Mouse (Mus musculus) MN1 (cell line): ENCODE results near the gene Slc7a1.
"Not testable (repeated sequence)": the region's sequence is repeated elsewhere in the genome, so short reads cannot be mapped to it uniquely, and the experiment has no call there.

Experiments
- DNase-seq: peaks from one replicate; pipeline ENCODE4 v3.0.0-alpha.2; 2016; ENCODE audit warnings: low spot score

The Slc7a1 gene

DNA sequence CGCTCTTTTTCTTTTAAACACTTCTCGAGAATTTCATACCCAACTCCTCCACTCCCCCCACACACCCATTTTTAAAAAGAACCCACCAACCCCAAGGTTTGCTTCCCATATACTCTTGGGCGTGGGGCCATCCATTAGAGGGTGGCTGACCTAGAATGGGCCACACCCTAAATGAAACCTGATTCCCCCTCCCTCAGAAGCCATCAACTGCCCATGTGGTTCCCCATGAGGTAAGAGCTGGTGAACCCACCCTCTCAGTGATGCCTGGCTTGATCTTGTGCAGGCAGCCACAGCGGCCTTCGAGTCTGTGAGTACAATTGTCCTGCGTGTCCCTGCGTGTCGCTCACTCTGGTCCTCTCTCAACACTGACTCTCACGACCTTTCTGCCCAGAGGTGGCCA, 33.2 kb downstream of the Slc7a1 start:
- DNase-seq, result no peak

DNA sequence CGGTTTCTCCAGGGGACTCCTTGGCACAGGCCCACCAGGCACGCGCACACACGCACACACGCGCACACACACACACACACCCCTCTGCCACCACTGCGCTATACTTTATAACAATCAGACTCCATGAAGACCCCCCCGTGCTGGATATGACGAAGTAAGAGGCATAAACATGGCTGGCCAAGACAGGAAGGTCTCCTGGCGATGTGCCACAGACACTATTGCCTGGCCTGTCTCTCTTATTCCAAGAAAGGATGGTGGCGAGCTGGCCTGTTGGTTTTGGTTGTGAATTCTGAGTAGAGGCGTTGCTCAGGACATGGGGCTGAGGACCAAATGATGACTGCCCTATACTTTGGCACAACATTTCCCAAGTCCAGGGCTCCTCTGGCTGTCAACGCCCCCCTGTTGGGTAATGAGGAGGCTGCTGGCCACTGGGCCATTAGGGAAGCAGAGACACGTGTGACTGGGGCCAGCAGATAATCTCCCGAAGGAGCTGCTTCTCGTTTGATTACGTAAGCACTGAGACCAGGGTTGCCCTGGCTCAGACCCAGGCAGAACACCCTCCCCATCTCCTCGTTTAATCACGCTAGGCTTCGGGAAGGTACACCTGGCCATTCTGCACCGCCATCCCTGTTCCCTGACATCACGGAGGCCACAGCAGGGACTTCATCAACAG, 36.1 kb downstream of the Slc7a1 start:
- DNase-seq, result peak; percentile 51

DNA sequence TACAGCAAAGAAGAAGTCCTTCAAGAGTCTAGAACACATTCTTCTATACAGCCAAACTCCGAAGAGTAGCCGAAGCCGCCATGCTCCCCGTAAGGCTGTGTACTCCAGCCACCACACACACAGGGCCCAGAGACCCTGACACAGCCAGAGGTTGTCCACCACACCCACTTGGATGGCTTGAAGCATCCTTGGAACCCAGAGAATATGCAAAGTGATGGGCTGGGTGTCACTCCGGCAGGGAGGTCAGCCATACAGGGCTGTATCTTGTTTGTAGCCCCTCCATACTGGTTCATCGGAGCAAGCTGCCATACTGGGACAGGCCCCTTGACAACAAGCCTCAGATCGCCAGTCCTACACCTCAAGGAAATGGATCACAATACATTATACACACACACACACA, 37.4 kb downstream of the Slc7a1 start:
- no peak for DNase-seq

DNA sequence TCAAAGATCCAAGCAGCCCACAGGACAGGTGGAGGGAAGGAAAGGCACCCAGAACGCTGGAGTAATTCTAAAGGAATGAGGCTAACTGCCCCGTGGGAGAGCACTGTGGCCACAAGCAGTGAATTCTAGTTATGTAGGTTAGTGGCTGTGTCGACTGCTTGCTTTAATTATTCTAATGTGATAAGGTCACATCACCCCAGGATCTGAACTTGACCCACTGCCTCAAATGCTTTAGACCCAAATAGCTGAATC, 38.0 kb downstream of the Slc7a1 start:
- DNase-seq, result no peak

DNA sequence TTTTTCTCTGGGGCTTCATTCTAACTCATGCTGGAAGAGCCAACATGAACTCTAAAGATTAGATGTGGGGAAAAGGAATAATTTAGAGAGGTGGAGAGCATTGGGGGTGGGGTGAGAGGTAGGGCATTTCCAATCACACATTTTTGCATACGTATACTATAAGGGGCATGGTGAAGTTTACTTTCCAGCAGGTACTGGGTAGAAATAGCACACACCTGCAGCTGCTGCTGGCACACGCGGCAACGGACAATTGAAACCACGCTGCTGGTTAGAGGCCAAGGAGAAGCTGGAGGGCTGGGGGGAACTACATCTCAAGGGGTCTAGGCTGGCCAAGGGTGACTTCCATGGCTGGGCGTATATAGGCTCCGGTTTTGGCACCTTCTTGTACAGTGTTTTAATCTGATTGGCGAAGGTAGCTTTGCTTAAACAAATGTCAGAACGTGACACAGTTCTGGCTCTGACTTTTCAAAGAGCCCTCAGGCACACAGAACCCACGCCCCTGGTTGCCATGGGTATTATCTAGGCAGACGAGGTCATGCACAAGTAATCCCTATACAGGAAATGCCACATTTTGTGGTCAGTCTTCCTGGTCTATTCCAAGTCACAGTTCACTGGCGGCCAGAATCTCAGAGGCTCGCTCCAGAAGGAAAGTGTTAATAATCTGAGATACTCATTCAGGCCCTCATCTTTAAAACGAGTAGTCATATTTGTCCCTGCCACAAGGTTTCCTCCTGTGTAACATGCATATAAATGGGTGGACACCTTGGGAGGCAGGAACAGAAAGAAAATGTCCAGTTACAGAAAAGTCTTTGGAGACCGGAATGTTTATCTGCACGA, 38.6 kb downstream of the Slc7a1 start:
- peak; percentile 83 for DNase-seq

DNA sequence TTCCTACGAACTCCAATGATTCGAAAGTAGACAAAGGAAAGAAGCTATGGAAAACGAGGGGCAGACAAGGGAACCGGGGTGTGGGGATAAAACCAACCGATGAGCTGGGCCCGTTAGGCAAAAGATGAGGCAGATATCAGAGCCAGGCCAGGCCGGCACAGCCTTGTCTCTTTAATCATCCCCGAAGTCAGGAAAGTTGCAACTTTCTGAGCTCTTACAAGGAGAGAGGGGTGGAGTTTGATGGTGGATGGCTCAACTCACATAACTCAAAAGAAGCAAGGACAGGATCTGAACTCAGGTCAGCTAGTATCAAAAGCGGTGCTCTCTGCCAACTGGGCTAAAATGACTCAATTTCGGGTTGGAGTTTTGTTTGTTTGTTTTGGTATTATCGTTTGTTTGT, 40.6 kb downstream of the Slc7a1 start:
- no peak for DNase-seq

DNA sequence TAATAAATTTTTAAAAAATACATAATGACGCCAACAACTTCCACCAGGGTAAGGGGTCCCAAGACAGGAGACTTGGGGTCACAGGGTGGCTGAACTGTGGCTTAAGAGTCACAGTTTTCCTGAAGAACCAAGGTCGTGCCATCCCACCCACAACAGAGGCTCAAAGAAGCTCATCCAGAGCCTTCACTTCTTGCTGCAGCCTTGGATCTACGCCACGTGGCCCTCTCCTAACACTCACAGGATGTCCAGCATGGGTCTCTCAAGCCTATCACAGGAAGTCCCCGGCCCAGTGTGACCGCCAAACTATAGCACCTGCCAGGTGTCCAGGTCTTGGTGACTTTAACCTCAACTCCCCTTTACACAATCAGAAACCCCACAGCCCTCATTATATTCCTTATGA, 42.5 kb downstream of the Slc7a1 start:
- no peak for DNase-seq

DNA sequence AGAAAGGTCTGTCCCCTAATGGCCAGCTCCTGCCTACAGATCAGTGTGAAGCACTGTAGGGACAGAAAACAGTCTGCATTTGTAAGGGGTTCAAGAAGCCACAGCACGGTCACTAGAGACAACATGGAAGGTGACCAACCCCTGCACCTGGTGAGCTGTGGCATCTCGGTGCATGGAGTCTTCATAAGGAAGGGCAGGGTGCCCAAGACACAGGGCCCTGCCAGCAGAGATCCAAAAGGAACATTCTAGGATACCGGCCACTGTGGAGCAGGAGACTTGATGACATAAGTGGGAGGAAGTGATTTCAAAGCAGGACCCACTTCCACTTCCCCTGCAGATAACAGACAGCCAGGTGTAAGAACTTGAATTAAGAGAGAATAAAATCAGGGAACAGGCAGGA, 43.9 kb downstream of the Slc7a1 start:
- no peak for DNase-seq

DNA sequence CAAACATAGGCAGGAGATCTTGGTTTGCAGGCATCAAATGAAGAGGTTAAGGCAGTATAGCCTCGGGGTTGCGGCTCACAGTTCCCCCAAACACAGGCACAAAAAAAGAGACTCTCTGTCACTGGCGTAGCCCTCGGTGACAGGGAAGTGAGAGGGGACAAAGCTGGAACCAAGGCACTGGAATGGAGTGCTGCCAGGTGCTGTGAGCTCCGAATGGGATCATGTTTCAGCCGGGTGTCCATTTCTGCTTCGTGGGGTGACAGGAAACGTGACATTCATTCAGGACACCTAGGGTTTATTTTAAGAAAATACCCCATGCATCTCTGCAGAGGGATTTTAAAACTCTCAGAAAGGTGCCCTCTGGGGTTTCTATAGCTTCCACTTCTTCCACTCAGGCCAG, 45.2 kb downstream of the Slc7a1 start:
- no peak for DNase-seq

DNA sequence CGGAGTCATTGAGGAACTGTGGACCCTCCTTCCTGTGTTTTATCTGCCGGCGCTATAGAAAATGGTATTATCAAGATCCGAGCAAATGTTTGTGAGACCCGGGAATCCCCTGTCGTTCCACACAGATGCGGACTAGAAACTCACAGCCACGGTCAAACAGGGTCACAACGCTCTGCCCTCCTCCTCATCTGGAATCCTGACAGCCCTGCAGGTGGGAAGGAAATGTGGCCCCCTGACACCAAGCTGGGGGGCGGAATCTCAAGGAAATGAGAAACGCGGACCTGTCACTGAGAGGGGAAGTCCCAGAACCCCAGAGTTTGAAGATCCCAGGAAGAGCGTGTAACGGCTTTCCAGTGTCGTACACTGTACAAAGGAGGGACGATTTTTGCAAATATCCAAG, 46.3 kb downstream of the Slc7a1 start:
- no peak for DNase-seq

DNA sequence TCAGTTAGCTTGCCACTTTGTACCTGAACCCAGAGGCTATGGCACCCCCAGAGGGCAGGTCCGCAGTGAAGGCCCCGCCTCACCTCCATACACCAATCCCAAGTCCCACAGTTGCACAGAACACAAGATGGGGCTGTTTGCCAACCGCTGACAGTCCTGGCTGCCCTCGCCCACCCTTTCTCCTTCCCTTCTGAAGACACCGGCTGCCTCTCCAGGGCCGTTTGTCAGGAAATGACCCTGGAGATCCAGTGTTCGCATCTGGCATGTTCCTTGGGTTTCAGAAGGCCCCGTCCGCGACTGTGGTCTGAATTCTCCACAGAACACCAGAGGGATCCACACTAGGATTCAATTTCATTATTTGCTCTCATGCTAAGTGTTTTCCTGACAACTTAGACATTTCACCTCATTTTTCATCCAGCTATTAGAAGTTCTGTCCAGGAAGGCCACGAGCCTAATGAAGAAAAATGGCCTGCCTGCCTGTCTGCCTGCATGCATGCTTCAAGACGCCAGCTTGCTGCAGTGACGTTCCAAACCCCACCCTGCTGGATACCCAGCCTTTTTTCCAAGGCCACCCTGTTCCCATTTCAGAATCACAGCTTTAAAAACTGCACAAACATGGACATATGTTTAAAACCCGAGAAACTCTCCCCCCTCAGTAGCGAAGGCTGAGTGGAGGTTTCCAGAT, 50.2 kb downstream of the Slc7a1 start:
- peak; percentile 64 for DNase-seq

DNA sequence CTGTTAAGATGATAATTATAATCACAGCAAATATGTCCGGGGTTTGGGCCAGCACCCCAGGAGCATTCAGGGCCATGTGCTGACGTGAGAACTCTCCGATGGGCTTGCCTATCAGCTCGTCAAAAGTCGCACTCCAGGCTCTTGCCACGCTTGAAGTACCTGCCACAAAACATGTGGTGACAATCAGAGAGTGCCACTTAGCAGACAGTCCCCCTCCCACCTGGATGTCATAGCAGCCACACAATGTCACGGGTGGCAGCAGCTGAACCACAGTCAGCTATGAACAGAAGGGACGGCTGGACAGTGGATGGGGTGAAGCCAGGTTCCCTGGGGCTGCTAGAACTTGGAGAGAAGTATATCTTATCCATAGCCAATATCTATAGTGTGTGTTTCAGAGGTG, 51.6 kb downstream of the Slc7a1 start:
- DNase-seq, result no peak

DNA sequence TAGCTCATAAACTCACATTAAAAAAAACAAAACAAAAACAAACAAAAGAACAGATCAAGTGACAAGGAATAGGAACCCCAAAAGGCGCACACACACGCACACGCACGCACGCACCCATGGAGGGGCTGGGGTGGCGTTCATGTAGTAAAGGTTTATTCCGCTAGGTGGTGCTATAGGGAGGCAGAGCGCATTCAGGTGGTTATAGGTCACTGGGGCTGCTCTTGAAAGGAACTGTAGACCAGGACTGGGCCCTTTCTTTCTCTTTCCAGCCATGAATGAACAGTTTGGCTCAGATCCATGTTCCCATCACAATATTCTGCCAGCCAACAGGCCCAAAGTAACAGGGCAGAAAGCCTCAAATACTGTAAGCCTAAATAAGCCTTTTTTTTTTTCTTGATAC, 53.2 kb downstream of the Slc7a1 start:
- peak; percentile 38 for DNase-seq

DNA sequence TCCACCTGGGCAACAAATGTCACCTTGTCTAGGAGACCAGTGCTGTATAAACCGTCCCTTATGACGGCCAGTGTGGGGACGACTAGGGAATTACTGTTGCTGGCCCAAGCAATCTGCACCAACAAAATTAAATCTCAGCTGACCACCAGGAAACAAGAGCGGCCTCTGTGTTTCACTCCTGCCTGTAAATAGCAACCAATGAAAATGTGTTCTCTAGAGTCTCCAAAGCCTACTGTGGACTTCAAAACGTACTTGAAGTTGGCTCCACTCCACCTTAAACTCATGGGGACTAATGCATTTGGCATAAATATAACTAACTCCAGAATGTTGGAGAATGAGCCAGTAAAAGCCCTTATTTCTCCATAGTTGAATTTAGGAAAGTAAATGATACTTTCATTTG, 55.3 kb downstream of the Slc7a1 start:
- DNase-seq, result no peak

DNA sequence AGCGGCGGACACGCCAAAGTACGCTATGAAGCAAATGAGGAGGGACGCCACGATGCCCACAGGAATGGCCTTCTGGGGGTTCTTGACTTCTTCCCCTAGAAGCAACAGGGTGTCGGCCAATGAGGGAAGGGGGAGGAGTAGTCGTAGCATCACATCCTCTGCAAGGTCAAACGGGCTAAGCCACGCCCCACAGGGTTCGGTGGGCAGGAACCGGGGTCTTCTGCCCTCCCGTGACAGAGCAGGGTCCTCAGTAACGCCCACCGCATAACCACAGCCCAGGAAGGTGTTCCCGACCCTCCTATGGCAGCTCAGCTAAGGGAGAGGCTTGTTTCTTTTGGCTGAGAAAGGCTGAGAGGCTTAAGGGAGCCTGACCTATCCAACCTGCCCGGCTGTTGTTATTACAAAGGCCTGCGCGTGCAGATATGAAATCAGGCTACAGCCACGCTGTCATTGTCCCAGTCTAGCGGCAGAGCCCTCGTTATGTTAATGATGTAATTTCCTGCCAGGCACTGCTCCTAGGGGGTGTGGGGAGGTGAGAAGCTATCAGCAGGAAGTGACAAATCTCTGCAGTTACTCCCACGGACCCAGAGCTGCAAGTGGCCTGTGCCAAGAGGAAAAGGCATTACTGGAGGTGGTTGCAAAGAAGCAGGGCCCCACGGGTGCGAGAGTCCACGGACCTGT, 57.5 kb downstream of the Slc7a1 start:
- peak; percentile 85 for DNase-seq

DNA sequence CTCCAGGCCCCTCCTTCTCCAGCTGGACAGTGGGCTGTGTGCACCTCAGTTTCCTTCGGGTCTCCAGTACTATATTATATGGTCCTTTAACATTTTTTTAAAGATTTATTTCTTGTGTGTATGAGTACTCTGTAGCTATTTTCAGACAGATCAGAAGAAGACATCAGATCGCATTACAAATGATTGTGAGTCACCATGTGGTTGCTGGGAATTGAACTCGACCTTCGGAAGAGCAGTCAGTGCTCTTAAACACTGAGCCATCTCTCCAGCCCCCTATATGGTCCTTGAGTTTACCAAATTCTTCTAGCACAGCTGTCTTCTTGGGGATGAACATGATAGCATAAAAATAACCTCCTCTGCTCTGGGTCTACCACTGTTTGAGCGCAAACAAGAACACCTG, 60.6 kb downstream of the Slc7a1 start:
- DNase-seq, result no peak

DNA sequence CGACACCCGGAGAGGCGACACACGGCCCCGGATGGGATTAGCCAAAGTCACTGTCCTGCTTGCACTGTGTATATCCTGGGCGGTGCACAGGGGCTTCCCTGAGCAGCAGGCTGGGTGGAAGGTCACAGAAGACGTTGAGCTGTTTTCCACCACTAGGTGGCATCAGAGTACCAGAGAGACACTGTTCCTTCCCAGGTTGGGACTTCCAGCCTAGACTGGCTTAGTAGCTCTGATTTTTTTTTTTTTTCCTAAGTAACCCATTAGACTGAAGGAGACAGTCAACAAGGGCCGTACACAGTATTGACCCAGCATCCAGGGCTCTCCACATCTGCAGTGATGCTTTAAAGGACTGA, 67.1 kb downstream of the Slc7a1 start:
- DNase-seq, result peak; percentile 91

DNA sequence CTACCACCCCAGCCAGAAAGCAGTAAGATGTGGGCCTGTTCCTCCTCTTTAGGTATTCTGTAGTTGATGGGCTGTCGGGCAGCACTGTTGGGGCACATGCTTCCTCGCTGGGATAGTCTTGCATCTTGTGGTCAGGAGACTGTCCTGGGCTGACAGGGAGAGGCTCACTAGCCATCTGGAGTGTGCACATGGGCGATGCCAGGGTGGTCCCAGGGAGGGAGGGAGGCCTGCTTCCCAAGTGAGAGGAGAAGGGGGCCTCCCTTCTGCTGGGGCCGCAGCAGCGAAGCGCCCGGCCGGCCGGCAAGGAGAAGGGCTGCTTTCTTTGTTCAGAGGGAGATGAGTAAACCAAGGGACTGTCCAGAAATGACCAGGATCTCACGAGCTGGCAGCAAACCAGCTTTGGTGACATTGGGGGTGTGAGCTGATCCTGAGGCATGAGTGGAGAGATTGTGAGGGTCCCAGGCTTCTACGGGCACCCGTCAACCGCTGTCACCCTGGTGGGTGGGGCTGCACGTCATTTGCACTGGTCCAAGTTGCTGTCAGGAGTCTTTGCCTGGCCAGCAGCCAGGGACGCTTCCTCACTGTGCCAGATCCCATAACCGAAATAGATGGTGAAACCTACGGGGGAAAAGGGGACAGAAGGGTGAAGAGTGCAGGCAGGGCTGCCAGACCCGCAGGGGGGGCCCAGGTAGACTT, 67.6 kb downstream of the Slc7a1 start:
- DNase-seq, result no peak

DNA sequence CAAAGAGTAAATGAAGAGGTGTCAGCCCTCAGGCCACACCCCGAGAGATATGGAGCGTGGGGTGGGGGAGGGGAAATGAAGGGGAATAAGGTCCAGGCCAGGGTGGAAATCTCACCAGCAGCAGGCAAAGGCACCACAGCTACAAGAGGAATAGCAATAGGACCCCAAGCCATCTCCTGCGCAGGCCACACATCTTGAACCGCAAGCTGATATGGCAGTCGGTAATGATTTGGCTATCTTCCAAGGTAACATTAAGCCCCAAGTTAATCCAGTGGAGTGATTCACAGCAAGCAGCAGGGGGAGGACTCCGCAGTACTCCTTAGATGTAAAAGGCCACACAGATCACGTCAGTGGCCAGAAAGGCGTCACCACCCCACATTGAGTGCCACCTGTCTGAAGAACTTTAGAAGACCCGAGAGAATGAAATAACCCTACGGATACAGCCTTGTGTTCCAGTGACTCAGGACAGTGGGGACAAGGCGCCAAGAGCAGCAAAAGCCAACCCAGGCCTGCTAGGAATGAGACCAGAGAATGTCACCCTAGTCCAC, 68.4 kb downstream of the Slc7a1 start:
- peak; percentile 78 for DNase-seq

DNA sequence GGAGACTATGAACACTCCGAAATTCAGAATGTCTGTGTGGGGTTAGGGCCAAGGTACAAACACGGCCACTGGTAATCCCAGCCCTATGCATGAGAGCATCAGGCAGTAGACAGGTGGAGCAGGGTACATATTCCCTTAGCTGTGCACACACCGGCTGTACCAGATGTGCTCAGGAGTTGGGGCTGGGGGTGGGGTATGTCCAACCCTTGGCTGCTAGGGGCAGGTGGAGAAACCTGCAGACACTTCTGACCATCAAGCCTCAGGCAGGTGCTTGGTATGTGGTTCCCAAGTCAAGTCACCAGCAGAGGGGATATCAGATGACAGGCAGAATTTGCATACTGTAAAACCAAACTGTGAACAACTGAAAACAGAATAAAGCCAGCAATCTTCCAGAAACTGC, 70.7 kb downstream of the Slc7a1 start:
- DNase-seq, result no peak

DNA sequence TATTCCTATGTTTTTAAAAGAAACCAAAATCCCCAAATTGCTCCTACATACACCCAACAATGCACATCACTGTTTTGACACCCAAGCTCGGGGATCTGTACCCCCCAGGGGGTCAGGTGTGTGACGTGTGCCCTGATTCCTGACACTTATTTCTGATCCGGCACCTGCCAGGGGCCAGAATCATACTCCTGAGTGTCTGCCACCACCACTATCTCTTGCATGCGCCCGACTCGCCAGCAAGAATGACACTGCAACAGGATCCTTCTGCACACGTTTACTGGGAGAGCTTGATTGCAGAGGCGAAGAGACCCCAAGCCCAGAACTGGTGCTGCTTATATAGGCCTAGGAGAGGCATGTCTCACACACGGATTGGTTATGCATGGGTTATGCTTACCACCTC, 73.4 kb downstream of the Slc7a1 start:
- not testable (repeated sequence) for DNase-seq

DNA sequence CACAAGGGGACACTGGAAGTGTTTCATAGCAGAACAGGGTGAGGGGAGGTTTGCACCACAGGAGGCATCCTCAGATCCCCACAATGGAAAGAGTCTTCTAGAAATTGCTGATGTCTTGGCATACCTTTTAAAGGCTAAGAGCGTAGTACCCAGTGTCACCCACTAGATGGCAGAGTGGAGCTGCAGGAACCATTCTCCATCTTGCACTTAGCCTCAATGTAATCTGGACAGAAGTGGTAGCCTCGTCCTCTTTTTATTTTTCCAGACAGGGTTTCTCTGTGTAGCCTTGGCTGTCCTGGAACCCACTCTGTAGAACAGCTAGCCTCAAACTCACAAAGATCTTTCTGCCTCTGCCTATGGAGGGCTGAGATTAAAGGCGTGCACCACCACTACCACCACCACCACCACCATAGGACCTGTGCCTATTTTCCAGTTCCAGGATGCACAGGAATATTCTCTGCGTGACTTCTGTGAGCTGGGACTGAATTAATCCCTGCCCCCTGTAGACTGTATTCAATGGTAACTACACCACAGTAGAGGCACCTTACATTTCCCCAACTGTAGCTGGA, 74.3 kb downstream of the Slc7a1 start:
- DNase-seq, result peak; percentile 75
